Mouse (Mus musculus) layer of hippocampus, postnatal 10 days (tissue): ENCODE results near the gene Gm11011. TPM values are rescaled to one million over a fixed set of nuclear protein-coding genes. Genes with fewer than 3 reads are reported as not detected.

Experiments
- DNase-seq, 2 experiments: peaks; one replicate each; pipeline ENCODE4 v3.0.0; 2021; ENCODE audit warnings: low spot score in 2 of 2
- total RNA-seq, 2 experiments: library from RNA; stranded (reverse); gene quantifications; 2 replicates each; pipeline ENCODE4 v1.2.3; 2021

The Gm11011 gene
- total RNA-seq, 2 experiments from 2014 or later = not detected

DNA sequence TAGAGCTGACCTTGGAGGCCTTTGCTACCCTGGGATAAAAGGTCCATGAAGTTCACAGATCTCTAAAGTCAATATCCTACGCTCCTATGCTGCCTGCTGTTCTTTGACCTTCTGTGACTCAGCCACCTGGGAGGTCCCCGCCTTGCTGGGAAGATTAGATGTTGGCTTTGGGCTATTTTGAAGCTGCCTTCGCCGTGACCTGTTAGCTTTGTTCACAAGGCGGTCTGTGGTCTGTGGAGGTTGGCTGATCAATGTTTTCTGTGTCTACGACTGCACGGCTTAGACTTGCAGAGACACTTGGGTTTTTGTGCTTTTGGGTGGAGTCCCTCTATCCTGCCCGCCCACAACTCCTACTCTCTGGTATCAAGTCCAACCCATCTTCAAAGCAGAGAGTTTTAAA lies 2.9 kb upstream of the Gm11011 start:
- no peak for DNase-seq

GRCm38 (mm10) chr2:169589697-169590096 lies 2.2 kb upstream of the Gm11011 start:
- no peak for DNase-seq

- DNase-seq = no peak
These were observed 857 bp downstream of the Gm11011 start for GRCm38 (mm10) chr2:169586688-169587087.

- DNase-seq = no peak
These were observed 1.8 kb downstream of the Gm11011 start for GRCm38 (mm10) chr2:169585631-169586285.

DNA sequence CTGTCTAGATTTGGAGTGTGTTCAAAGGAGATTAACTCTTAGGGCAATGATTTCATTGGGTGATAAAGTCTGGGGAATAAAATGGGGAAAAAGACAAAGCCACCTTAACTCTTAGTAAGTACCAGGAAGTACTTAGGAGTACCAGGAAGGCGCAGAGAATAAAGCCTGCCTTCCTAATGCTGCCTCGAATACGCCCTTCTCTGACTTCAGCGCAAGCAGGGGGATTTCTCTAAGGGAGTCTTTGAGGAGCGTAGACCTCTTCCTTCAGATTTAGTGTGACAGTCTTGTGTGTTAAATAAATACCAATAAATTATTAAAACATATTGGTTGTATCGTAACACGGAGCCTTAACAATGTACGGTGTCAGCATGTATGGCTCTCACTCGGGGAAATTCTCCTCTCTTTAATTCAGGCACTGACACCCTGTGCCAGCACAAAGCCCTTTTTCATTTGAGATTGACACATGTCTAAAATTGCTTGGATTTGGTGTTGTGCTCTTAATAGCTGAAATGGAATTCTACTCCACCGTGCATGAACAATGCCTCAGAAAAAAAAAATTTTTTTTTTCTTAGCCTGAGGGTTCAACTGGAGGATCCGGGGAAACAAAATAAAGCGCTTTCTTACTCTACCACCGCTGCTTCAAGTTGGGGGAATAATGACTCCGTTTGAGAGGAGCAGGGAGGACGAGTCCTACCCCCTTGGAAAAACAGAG lies 2.6 kb downstream of the Gm11011 start:
- DNase-seq = no peak

DNA sequence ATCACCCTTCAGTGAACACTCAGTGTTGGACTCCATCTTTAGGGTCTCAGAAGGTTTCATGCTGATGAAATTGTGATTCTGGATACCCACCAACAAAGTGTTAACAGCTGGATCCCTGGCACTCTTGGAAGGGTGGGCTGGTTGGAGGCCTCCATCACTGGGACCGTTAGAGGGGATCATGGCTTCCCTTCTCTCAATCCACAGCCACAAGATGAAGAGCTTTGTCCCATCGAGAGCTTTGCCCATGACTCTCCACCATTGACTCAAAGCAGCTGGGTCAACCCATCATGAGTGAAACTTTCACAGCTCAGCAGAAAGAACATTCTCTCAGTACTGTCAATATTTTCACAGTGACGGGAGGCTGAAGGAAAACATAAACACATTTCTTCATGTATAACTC lies 4.1 kb downstream of the Gm11011 start:
- no peak for DNase-seq

DNA sequence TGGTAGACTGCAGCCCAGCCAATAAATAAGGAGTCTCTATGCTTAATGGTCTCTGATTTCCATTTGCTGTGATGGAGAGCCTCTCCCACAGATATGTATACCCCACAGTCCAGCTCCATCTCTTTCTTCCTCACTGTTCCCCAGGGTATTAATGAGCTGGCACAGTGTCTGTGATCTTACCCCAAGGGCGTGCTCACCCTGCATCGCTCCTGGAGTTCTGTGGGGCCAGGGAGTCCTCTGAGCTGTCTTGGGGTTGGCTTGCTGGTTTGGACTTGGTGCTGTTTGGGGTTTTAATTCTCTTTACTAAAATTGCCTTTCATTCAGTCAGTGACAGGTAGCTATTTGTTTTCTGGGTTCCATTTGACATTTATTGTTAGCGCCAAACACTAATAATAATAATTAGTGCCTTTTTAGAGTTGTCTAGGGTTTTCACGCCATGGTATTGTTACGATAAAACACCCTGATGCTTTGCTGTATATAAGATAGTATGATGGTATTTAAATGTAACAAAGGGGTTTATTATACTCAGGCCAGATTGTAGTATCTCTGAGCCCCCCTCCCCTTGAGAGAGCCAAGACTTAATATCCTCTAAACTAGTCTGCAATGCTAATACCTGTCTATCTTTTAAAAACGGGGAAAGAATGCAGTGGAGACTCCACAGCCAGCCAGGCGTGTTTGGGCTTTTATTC lies 9.9 kb downstream of the Gm11011 start:
- DNase-seq = no peak

DNA sequence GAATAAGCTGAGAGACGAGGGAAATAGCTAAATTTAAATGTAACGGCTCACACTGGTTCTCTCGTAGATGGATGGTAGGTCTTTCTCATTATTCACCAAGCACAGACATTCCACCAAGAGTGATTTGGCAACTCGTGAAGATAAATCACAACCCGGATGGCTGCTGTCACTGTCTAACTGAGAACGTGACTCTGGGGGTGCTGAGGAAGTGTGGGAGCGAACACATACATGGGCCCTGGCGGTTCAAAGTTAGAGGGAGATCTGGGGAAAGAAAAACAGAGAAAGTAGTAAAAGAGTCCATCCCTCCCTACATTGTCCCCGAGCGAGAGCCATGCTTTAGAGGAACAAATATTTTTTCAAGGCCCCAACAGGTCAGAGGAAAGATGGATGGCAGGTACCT lies 17.5 kb downstream of the Gm11011 start:
- no peak for DNase-seq

DNA sequence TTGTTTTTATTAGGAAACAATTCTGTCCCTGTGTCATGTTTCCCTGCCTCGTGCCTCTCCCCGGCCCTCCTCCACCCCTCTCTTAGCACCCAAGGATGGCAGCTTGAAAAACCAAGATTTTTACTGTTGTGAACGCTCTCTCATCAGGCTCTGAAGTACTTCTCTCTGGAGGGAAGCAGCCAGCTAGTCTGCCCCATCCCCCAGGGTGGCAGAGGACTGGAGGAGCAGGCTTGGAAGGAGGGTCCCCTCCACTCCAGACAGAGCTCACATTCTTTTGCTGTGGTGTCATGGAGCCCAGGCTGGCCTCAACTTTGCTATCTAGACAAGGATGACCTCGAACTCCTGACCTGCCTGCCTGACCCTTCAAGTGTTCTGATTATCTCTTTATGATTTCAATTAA lies 21.4 kb downstream of the Gm11011 start:
- DNase-seq = no peak

- DNase-seq = no peak
These were observed 21.8 kb downstream of the Gm11011 start for GRCm38 (mm10) chr2:169565751-169566150.

GRCm38 (mm10) chr2:169545674-169546073 lies 41.9 kb downstream of the Gm11011 start:
- DNase-seq = no peak

- no peak for DNase-seq
These were observed 48.6 kb downstream of the Gm11011 start for GRCm38 (mm10) chr2:169538906-169539305.

Other genes starting within 250 kb of the Gm11011 start
- 10 to 100 TPM; 49.8 to 64.9 TPM for gene Tshz2, start 45.3 kb upstream of the Gm11011 start, total RNA-seq